Mouse (Mus musculus) thymus, postnatal 14 days (tissue): ENCODE results near the gene Gm15517.
"Not testable (repeated sequence)": the region's sequence is repeated elsewhere in the genome, so short reads cannot be mapped to it uniquely, and the experiment has no call there.

ENCODE experiments used
- DNase-seq: peaks from one replicate; pipeline ENCODE4 v3.0.0; 2021

Gene Gm15517

DNA sequence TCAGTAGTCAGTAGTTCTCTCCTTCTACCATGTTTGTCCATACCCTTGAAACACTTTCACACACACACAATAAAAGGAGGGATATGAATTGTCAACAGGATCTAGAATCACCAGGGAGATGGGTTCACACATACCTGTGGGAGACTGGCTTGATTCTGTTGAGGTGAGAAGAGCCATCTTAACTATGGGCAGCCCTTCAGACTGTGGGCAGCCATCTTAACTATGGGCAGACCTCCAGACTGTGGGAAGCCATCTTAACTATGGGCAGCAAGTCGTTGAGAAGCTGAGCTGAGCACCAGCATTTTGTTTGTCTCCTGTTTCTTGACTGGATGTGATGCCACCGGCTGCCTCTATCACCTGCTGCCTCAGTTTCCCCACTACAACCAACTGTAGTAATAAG lies 10.1 kb downstream of the Gm15517 start:
- no peak for DNase-seq

DNA sequence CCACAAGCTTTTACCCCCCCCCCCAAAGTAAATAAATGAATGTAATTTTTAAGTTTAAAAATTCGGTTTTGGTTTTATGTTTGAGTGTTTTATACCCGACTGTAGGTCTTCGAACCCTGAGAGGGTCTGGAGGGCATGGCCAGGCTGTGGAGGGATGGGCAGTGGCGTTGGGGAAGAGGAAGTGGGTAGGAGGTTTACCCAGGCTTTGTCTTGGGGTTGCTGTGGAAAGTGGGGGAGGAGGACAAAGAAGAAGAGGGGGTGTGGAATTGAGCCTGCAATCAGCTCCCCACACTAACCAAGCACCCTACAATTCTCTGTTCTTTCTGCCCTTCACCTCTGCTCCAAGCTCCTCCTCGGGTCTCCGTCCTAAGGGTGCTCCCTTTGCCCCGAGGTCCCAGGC lies 11.3 kb downstream of the Gm15517 start:
- no peak for DNase-seq

DNA sequence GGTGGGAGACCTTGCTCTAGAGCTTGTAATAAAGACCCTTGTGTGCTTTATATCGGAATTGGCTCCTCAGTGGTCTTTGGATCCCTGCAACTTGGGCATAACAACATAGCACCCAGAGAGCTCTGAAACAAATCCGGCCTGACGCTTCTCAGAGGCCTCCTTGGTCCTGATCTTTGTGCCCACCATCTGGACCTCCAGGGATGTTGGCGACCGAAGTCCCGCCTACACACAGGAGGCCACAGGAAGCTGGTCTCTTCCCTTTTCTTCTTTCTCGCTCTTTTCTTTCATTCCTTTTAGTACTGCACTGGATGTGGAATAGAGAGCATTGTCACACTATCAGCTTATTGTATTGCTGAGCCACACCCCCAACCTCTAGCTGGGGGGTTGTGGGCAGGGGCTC lies 12.2 kb downstream of the Gm15517 start:
- no peak for DNase-seq

DNA sequence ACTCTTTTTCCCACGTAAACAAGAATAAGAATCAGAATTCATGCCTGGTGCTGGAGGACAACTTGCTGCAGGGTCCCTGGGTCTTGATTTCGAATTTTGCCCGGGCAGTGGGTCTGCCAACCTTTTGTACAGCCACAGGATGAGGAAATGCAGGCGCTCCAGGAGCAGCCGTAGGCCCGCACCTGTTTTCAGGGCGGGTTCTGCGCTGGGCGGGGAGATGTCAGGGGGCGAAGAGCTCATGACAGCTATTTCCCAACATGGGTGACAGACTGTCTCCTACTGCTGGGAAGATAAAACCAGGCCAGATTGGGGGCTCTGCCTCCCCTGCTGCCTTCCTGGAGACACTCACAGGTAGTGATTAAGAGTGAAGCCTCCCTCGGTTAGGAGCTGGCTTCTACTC lies 12.8 kb downstream of the Gm15517 start:
- no peak for DNase-seq

DNA sequence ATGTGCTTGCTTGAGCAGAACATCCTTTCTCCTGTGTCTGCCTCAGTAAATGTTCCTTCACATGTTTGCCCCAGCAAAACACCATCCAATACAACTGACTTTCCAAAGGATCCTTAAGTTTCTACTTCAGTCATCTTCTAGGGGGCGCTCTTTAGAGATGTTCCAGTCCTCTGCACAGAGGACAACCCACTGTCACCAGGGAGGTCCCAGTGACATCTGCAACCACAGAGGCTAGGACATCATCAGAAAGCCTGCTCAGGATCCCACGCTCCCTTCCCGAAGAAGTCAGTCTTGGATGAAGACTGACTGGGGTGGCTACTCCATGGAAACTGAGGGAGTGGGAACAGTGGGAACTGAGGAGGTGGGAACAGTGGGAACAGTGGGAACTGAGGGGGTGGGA lies 14.3 kb downstream of the Gm15517 start:
- DNase-seq: no peak

DNA sequence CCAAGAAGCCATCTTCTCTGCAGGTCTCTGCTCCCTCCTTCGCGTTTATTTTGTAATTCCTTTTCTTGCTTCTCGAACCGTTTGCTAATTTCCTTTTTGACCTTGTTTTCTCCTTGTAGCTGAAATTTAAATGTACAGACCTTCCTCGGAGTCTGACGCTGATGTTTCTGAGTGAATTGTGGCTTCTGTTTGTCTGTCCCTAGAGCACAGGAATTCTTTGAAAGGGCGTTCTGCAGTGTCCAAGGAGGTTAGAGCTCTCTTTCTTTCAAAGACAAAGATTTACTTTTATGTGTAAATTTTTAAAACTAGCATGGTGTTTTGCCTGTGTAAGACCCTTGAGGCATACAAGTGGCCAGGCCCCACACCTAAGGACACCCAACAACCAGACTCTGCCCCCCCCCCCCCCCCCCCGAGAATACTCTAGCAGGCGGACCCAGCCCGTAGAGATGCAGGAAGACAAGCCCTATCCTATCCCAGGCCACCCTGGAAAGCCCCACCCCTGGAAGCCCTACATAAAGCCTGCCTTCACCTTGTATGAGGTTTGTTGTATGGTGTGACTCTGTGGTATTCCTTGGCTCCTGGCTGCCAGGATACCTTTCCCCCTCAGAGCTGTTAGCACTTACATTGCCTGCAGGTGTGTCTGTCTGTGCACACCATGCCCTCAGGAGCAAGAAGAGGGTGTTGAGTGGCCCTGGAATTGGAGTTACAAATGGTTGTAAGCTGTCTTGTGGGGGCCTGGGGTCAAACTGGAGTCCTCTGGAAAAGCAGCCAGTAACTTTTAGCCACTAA lies 15.4 kb downstream of the Gm15517 start:
- DNase-seq: no peak

DNA sequence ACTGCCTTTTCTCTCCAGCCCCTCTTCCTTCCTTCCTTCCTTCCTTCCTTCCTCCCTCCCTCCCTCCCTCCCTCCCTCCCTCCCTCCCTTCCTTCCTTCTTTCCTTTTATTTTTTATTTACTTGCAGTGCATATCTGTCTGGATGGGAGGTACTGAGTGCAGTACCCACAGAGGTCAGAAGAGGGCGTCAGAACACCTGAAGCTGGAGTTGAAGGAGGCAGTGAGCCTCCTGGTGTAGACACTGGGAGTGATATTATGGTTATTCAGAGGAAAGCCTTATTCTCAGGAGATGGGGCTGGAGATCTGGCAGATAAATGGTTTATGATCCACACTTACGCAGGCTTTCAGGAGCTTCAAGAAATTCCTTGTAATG lies 16.0 kb downstream of the Gm15517 start:
- DNase-seq: peak; percentile 40

DNA sequence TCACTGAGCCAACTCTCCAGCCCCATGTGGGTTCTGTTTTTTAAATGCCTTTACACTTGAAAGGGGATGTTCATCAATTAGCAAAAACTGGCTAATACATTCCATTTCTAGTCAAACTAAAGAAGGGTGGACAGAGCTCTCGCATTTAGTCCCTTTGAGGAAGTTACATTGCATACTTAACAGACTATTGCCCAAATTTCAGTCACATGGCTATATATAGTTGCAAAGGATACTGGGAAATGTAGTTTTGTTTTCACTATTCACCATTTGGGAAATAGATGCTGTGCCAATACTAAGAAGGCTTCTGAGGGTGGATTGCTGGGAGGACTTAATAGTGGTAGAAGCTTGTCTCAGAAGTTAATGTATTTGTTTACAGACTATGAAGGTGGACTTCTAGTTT lies 19.7 kb downstream of the Gm15517 start:
- no peak for DNase-seq

DNA sequence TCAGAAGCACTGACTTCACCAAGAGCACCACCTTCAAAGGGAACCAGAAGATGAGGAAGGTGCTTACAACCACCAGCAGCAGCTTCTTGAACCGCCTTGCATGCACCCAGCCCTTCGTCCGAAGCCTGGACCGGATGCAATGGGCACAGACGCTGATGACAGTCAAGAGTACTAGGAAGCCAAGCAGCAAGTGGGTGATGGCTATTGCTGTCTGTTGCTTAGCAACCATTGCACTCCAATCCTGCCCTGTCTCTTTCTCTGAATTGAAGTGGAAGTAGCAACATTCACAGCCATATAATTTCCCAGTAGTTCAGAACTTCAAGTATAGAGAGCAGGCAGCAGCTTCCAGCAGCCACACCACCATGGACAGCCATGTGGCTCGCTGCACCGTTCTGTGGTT lies 20.3 kb downstream of the Gm15517 start:
- no peak for DNase-seq

DNA sequence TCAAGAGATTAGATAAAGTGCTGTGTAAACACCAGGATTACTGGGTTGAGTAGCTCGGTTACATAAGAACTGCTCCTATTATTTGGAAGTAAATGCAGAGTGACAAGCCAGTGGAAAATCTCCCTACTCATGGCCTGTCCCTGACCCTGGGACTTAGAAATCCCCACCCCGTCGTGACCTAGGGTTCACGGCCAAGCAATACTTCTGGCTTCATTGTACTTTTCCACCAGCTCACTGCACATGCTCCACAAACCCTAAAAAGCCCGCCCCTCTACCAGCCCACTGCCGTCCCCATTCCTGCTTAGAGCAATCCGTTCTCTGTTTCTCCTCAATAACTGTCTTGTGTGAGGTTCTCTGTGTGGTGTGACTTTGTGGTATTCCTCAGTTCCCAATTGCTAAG lies 26.5 kb downstream of the Gm15517 start:
- DNase-seq: no peak

DNA sequence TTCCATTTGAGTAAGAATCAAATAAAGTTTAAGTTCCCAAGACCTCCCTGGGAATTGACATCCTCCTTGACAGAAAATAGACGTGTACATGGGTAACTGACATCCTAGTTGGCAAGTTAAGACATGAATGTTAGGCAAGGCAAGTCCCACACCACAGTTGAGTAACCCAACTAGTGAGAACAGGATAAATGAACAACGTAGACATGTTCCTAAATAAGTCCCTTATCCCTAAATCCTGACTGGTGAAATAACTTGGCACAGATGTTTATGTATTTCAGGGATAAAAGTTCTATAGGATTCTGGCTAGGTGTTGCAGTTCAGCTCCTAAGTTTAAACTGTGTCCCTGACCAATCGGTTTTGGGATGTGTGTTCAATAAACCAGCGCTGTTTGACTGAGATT lies 29.7 kb downstream of the Gm15517 start:
- no peak for DNase-seq

DNA sequence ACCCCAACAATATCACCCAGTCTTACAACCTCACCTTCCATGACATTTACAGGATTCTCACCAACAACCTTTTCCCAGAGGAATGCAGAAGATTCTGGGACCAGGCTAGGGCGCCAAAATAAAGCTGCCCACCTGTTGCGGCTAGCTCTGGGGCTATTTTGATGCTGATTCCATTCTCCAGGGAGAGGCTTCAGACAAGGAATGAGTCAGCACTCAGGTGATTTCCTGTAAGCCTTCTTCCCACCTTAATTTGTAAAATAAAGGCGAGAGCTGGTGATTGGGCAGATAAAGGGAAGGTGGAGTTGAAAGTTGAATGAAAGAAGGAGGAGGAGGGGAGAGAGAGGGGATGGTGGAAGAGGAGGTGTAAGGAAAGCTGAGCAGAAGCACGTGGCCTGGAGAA lies 30.2 kb downstream of the Gm15517 start:
- no peak for DNase-seq

DNA sequence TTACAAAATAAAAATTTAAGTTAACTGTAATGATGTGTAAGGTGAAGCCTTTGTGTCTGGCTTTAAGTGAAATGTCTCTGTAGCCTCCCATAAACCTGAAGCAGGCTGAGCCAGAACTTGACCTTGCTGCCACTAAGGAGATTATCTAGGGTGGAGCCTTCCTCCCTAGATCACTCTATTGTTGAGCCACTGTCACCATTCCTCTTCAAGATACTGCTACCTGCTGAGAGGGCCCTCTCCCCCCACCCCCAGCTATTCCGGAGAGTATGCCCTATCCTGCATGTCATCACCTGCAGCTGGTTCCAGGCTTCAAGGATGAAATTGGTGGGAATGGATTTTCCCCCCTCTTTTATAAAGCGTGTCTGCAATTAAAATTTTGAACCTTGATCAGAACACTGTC lies 36.3 kb downstream of the Gm15517 start:
- not testable (repeated sequence) for DNase-seq

DNA sequence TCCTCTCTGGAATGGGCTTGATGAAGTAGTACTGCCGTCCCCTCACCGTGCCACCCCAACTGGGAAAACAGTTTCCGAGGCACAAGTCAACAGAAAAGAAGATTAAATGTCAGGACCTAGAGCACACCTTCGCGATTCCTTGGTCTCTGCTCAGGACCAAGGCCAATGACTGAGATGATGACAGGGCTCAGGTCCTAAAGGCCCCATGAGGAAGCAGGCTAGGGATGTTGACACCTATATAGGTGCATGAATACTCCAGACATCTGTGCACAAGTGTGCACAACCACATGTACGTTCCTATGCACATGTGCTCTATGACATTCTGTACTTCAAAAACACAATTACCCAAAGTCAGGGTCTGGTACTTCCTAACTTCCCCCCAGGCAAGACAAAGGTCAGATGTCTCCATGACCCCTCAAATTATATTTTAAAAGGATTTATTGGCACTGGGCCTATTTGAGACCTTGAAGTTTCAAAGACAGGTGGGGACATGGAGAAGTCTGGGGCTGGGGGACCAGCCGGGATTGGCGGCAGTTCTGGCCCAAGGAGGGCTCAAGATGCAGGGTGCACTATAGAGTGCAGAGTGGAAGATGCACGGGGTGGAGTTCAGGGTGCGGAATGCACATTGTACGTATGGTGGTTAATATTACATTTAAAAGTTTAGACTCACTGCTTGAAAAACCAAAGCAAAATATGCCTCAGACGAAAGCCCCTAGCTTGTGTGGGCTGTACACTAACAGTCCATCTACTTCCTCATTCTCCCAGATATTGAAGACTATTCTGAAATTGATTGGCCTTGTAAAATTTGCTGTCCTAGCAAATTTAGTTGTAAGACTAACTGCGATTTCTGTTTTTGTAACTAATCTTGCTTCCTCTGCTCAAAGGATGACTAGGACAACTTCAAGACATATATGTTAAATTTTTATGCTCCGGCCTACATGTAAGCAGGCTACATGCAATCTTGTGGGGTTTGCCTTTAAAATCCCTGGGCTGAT lies 42.4 kb downstream of the Gm15517 start:
- DNase-seq: no peak

DNA sequence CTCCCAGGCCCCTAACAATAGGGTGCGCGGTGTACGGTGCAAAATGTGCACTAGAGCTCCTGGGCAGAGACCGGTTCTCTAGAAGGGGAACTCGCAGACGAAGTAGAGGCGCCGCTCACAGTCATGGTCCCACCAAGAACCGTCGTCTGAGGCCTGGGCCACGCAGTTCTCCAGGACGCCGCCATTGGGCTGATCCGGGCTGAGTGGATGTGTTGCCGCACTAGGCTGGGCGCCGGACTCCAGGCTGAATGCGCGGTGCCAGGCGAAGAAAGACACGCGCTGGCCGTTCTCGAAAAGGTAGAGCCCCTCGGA lies 43.2 kb downstream of the Gm15517 start:
- no peak for DNase-seq

DNA sequence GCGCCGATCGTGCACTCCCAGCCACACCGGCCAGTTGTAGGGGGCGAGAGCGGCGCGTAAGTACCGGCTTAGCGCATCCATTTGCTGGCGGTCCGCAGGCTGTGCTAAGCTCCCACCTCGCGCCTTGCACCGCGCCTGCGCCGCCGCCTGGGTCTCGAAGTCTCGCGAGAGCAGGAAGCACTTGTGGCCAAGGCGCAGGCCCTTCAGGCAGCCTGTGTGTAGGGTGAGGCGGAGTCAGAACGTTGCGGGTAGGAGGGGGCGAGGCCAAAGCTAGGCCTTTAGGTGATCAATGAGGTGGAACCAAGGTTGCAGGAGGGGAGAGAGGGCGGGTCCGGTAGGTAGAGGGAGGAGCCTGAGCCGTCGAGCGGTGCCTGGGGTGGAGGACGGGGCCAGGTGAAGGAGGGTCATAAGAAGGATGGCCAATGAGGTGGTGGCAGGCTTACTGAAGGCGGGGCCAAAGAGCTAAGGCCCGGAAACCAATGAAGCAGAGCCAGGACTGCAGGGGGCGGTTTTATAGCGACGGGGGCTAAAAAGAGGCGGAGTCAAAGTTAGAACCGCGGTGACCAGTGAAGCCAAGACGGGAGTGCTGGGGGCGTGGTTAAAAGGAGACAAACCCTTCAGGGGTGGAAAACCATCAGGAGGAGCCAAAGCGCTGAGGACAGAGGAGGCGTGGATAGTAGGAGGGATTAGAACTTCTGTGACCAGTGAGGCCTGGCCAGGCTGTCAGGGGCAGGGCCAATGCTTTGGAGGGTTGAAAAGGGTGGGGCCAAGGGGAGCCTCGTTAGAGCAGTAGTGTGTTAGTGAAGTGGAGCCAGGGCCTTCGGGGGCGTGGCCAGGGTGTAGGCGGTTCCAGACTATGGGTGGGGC lies 43.8 kb downstream of the Gm15517 start:
- peak; percentile 95 for DNase-seq

DNA sequence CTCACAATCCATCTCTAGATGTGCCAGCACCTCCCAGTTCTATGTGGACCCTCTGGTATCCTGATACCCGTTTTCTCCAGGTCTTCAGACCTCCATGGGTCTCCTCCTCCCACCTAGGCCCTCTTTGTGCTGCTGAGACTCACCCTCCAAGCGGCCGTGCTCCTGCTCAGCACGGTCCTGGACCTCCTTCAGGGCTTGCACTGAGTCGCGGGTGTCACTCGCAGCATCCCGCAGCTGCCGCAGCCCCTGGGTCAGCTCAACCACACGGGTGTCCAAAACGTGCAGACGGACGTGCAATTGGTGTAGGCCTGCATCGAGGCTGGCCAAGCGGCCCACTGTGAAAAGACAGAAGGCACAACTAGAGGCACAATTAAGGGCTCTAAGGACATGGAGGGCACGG lies 44.4 kb downstream of the Gm15517 start:
- peak; percentile 20 for DNase-seq

DNA sequence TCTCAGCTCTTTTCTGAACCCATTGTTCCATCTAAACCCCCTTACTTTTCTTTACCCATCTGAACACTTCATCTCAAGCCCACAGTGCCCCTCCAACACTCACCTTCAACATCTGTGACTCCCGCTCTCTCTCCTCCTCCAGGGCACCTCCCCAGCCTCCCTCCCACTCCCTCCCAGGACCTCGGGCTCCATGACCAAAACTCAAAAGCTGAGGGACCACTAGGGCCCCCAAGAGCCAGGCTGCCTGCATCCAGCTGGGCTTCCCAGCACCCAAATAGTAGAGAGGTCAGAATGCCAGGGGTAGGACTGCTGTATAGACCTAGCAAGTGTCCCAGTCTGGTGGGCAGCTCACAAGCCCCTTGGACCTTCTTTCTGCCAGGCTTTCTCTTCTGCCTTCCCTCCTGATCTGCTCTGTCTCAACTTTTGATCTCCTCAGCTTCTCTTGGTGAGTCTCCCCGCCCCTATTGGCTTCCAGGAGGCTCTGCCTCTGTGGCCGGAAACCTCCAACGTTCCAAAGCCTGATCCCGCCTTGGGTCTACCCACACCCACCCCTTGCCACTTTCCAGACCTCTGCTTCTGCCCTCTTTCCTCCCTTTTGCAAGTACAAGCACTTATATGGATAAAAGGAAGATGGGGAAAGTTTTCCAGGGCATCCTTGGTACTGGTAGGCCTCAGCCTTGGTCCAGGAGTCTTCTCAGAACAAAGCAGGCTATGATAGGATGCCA lies 45.4 kb downstream of the Gm15517 start, which contains the start of gene Clec11a:
Gene Clec11a, minus strand, starts transcription at position 387 of the 725 bp plus-strand sequence.
- DNase-seq: no peak

DNA sequence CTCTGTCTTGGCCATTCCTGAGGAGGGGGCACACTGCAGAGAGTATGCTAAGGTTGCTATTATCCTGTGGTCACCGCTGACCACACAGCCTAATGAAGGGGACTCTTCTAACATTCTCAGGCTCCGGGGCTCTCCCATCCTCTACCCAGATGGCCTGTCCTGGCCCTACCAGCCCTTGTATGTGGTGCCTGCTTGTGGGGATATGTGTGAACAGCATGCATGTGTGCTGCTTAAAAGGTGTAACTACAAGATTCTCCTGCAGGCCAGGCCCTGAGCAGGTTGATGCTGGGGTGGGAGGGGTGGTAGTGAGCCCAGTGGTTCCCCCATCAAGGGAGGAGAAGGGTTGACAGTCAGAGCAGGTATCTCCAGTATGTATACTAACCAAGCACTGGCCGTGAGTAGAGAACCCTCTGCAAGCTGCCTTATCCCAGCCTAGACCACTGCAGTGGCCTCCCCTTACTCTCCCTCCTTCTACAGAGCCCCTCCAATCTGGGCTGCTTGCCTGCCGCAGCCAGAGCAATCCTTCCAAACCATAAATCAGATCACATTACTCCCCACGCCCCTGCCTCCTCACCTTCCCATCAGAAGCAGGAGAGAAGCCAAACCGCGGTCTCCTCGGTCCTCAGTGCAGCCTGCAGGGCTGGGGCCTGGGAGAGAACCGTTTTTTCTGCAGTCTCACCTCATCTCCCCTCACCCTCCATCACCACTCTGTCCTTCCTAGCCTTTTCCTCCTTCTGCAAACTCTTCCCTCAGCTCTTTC lies 46.2 kb downstream of the Gm15517 start:
- DNase-seq: no peak

DNA sequence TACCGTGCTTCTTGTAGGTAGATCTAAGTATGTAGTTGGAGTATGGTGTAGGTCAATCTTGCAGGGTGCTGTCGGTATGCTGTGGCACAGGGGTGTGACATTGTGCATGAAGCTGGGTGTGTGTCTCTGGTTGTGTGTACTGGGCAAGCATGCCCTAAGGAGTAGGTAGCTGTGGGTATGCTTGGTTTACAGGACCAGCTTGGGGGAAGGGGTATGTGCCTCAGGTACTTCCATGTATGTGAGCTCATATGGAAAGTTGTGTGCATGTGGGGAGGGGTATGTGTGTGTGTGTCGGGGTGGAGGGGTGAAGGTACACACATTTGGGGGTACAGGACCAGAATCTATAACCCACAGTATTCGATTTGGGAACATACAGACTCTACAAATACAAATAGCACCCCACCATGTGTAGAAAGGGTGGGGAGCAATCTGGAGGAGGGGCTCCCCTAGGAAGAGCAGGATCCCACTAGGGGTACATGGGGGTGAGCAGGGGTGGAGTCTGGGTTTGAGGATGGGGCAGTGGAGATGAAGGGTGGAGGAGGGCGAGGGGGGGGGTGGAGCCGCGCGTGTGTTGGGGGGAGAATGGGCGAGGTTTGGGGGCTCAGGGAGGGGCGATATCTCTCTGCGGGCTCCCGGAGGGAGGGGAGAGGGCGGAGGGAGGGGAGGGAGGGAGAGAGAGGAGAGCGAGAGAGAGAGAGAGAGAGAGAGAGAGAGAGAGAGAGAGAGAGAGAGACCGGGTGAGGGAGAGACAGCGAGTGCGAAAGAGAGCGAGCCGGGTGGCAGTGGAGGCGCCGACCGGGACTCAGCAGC lies 48.4 kb downstream of the Gm15517 start, which contains the start of gene Shank1:
Gene Shank1, plus strand, starts transcription at position 779 of the 810 bp plus-strand sequence.
- DNase-seq: no peak
